Mouse (Mus musculus) ovary, postnatal 36 days (tissue): Measurements from ENCODE around the gene Ugt1a8.
A peak's percentile ranks its signal among the peaks of the same experiment; 100 is the strongest.
"Not testable (repeated sequence)": the region's sequence is repeated elsewhere in the genome, so short reads cannot be mapped to it uniquely, and the experiment has no call there.

ENCODE experiments used
- DNase-seq: peaks from one replicate; pipeline ENCODE4 v3.0.0; 2022; ENCODE audit warnings: low spot score, mixed read lengths

Ugt1a8 gene

DNA sequence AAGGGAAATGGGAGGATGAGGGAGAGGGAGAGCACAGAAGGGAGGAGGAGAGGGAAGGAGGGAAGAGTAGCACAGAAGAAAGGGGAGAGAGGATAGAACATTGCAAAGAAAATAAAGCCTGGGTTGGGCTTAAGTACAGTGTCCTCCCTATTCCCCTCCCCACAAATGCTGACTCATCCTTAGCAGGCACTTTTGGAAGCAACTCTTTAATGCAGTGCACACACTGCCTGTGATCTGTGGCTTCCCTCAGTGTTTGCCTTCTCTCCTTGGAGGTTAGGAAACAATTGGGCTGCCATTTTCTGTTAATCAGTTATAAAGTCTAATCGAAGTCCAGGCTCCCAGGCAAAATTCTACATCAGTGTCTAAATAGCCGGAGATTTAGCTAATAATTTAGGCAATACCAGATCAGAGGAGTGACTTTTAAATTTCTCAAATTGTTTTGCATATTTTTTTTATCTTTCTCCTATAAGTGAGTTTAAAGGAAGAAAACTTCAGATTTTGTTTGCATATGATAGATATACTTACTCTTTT, 21.5 kb downstream of the Ugt1a8 start:
- DNase-seq, result not testable (repeated sequence)

- DNase-seq, result not testable (repeated sequence)
Measured at GRCm38 (mm10) chr1:88109604-88110003, 22.0 kb downstream of the Ugt1a8 start.

GRCm38 (mm10) chr1:88112769-88113168, 25.2 kb downstream of the Ugt1a8 start:
- DNase-seq, result not testable (repeated sequence)

DNA sequence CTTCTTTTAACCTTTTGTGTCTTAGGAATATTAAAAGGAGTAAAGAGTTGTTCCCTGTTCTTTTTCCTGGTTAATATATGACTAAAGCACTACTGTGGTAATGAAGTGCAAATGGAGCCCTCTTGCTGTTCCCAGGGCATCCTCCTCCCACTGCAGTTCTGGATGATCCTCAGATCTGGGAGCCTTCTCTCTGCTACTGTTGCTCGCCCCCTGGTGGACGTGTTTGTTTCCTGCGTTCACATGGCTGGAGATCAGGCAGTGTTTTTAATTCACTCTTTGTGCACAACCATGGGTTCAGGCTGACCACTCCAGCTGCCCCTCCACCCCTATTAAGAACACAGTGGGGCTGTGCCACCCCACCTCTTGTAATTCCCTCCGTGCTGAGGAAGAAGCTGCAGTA, 32.9 kb downstream of the Ugt1a8 start:
- DNase-seq, result not testable (repeated sequence)

- not testable (repeated sequence) for DNase-seq
Measured at GRCm38 (mm10) chr1:88121521-88121920, 33.9 kb downstream of the Ugt1a8 start.

DNA sequence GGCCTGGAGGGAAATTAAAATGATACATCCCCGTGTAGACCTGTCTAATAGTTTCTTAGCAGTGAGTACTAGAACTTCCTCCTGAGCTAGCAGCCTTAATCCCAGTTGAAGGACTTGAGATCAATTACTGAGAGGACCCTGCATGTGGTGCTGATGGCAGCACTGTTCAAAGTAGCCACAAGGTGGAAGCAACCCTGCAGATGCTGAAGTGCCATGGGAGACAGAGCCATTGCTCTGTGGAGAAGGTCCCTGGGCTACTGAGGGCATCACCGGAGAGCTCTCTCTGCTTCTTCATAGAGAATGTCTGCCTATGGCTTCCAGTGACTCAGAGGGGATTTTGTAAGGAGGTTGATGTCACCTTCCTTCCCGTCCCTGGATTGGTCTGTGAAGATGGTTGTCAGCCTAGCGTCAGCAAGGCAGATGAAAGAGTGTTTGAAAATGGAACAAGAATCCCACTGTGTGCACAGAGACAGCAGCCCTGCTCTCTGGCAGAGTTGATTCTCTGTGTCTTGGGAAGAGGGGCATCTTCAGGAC, 38.3 kb downstream of the Ugt1a8 start:
- DNase-seq, result not testable (repeated sequence)

DNA sequence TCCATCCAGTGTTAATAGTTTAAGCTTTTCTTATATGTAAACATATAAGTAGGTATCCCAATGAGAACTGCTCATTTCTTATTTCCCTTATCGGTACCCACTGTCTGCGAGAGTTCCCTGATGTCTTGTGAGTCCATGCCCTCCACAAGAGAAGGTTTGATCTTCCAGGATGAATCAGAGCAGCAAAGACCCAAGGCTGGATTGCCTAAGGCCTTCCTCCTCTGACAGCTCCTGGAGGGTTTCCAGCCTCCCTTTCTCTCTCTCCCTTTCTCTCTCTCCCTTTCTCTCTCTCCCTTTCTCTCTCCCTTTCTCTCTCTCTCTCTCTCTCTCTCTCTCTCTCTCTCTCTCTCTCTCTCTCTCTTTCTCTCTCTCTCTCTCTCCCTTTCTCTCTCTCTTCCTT, 41.5 kb downstream of the Ugt1a8 start:
- DNase-seq, result not testable (repeated sequence)

- DNase-seq, result not testable (repeated sequence)
Measured at GRCm38 (mm10) chr1:88130223-88130622, 42.6 kb downstream of the Ugt1a8 start.

GRCm38 (mm10) chr1:88133908-88134456, 46.4 kb downstream of the Ugt1a8 start:
- no peak for DNase-seq

- peak; percentile 33 for DNase-seq
Measured at GRCm38 (mm10) chr1:88134457-88135011, 46.9 kb downstream of the Ugt1a8 start, which contains the start of gene Ugt1a6a. TSS of gene Ugt1a6a (plus strand) at chr1:88134809.

DNA sequence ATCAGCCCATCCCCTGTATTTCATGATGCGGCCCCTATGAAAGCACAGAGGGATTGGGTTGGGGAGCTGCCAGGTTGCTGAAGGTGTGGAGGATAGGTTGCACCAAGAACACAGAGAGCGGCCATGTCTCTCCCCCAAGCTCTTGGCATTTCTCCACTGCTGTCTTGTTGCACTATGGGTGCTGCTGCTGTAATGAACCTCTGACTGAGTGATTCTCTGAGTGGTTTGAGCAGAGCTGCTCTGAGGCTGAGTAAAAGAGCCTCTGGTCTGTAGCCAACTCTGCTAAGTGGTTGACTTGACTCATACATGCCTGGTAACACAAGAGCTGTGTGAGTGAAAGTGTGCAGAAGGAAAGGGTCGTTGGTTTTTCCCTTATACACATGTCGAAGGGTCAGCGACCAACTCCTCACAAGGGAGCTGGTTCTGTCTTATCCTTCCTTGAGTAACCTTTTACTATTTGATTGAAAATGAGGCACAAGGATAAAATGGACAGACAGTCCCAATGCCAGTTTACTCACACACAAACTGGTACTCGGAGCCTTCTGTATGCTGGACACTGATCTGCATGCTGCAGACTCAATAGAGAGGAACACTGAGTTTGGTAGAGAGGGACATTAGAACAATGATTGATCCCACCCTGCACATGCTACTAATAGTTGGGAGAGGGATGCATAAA, 47.8 kb downstream of the Ugt1a8 start:
- not testable (repeated sequence) for DNase-seq

GRCm38 (mm10) chr1:88136646-88137045, 49.0 kb downstream of the Ugt1a8 start:
- DNase-seq, result no peak

DNA sequence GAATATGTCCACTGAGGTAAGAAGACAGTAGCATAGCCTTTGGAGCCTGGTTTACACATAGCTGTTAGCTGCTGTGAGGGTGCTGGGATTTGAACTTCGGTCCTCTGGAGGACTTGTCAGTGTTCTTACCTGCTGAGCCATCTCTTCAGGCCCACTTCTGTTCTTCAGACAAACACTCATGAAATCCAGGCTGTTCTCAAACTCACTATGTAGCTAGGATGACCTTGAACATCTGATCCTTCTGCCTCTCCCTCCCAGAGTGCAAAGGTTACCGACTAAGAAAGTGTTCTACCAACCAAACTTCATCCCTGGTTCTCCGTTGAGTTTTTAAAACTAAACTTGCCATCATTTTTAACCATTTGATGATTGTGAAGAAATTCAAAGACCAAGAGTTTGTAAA, 49.7 kb downstream of the Ugt1a8 start:
- no peak for DNase-seq

GRCm38 (mm10) chr1:88138145-88138544, 50.5 kb downstream of the Ugt1a8 start:
- no peak for DNase-seq

GRCm38 (mm10) chr1:88140492-88140891, 52.9 kb downstream of the Ugt1a8 start:
- DNase-seq, result not testable (repeated sequence)

DNA sequence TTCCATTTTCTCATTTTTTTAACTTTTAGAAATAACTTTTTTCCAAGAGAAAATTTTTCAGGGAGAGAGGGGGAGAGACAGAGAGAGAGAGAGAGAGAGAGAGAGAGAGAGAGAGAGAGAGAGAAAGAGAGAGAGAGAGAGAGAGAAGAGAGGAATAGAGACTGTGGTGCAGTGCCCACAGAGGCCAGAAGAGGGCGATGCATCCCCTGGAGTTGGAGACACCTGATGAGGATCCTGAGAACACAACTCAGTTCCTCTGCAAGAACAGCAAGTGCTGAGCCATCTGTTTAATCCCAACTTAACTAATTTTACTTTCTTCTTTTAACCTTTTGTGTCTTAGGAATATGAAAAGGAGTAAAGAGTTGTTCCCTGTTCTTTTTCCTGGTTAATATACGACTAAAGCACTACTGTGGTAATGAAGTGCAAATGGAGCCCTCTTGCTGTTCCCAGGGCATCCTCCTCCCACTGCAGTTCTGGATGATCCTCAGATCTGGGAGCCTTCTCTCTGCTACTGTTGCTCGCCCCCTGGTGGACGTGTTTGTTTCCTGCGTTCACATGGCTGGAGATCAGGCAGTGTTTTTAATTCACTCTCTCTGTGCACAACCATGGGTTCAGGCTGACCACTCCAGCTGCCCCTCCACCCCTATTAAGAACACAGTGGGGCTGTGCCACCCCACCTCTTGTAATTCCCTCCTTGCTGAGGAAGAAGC, 56.5 kb downstream of the Ugt1a8 start:
- DNase-seq, result peak; percentile 51

- DNase-seq, result not testable (repeated sequence)
Measured at GRCm38 (mm10) chr1:88145278-88145677, 57.7 kb downstream of the Ugt1a8 start.

DNA sequence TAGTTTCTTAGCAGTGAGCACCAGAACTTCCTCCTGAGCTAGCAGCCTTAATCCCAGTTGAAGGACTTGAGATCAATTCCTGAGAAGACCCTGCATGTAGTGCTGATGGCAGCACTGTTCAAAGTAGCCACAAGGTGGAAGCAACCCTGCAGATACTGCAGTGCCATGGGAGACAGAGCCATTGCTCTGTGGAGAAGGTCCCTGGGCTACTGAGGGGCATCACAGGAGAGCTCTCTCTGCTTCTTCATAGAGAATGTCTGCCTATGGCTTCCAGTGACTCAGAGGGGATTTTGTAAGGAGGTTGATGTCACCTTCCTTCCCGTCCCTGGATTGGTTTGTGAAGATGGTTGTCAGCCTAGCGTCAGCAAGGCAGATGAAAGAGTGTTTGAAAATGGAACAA, 62.5 kb downstream of the Ugt1a8 start:
- not testable (repeated sequence) for DNase-seq

DNA sequence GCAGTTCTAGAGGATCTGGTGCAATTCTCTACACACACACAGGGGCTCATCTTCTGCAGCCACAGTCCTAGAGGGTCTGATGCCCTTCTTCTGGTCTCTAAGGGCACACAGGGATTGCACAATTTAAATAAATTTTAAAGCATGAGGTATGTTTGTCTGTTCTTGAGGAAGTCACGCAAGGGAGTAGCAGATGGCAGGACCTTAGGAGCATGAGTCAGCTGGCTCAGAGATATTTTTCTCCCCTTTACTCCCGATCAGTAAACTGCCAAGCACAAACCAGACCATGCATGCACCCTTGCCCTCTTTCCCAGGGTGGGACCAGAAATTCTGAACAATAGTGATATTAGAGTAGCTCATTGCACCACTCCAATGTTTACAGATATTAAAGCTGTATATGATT, 70.8 kb downstream of the Ugt1a8 start:
- DNase-seq, result no peak

DNA sequence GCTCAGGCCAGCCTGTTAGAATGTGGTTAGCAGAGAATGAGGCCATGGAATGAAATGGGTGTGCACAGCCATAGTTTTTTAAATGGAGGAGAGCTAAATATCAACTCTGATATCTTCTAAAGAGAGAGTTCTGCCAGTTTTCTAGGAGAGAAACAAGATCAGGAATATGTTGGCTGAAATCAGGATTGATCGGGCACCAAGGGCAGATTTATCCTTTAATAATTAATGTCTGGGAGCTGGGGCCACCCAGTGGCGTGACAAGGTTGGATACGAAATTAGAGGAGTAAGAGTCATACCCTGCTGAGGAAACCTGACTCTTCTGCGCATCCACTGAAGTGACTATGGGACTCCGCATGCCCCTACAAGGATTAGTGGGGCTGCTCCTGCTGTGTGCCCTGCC, 78.1 kb downstream of the Ugt1a8 start, which contains the start of gene Ugt1a5:
Ugt1a5 (plus strand) TSS at position 302 of the 400 bp plus-strand sequence.
- DNase-seq, result no peak

- DNase-seq, result not testable (repeated sequence)
Measured at GRCm38 (mm10) chr1:88172190-88172589, 84.6 kb downstream of the Ugt1a8 start.

DNA sequence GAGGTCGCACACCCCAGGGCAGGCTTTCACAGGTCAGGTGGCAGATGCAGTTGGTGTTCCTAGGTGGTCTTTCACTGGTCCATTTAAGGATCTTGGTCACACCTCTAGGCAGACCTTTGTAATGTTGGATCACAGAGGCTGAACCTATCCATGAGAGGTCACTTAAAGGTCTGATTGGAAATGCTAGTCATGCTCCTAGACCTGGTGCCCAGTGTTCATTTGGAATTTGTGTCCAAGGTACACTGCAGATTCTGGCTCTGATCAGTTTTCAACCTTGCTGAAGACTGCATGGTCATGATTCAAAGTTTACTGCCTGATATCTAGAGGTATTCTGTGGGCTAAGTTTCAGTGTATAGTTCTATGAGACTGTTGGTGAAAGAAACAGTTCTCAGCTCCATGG, 92.0 kb downstream of the Ugt1a8 start:
- no peak for DNase-seq
